9 mouse cellular contexts compared by ENCODE assay signal in genomic region chr12:81928382-81928770, GRCm38 (mm10).
"Had no signal": no experiment of that assay in that cellular context is flagged by ENCODE, and none has a peak within 500 bp of the region (broad histone marks: within the 10 kb centered on the region; RNA-seq: fewer than 3 reads in every experiment).

No protein-coding gene starts in this region.

- DNase-seq: lung, postnatal 14 days; thymus, postnatal 14 days had no signal

- H3K27ac ChIP-seq: left cerebral cortex, adult 2 months; limb, embryonic 10.5 days; midbrain, embryonic 15.5 days; neural tube, embryonic 12.5 days had no signal

- H3K4me1 ChIP-seq: neural tube, embryonic 12.5 days had no signal

- H3K4me2 ChIP-seq: liver, embryonic 11.5 days; lung, embryonic 15.5 days; midbrain, embryonic 11.5 days; midbrain, embryonic 15.5 days; neural tube, embryonic 12.5 days had no signal

- ATAC-seq: midbrain, embryonic 15.5 days had no signal

- H3K36me3 ChIP-seq: lung, embryonic 15.5 days; midbrain, embryonic 15.5 days; neural tube, embryonic 12.5 days had no signal

- H3K27me3 ChIP-seq: lung, embryonic 15.5 days; midbrain, embryonic 15.5 days; neural tube, embryonic 12.5 days had no signal

- H3K4me3 ChIP-seq: left cerebral cortex, adult 2 months; limb, embryonic 10.5 days; lung, embryonic 15.5 days; midbrain, embryonic 15.5 days; neural tube, embryonic 12.5 days had no signal

- H3K9me3 ChIP-seq: limb, embryonic 10.5 days; lung, embryonic 15.5 days; midbrain, embryonic 15.5 days; neural tube, embryonic 12.5 days had no signal

- H3K9ac ChIP-seq: lung, embryonic 15.5 days; midbrain, embryonic 15.5 days; neural tube, embryonic 12.5 days had no signal
